Mouse (Mus musculus): ENCODE results near the gene Myo1h.

GRCm38 (mm10) chr5:114246465-114246864, 42.5 kb upstream of the Myo1h start:
- TF ChIP-seq EP300 (IDR thresholded peaks at IDR 0.05; ENCODE audit: low read depth) (no peak), CTCF (IDR thresholded peaks at IDR 0.05; ENCODE audit: low read depth) (no peak)
